Mouse (Mus musculus) gastrocnemius, postnatal 36 days (tissue): ENCODE data around the gene Tas1r3. TPM values are rescaled to one million over a fixed set of nuclear protein-coding genes. Genes with fewer than 3 reads are reported as not detected.
A peak's percentile ranks its signal among the peaks of the same experiment; 100 is the strongest.

Experiments used
- DNase-seq, 2 experiments: peaks; one replicate each; pipeline ENCODE4 v3.0.0; 2022
- intact Hi-C: fragments of 180-260 bp; cut with DNase I; formaldehyde crosslinking; loops from one replicate; pipeline ENCODE4 v1.15.1; 2025
- total RNA-seq, 2 experiments: library from RNA; stranded (reverse); gene quantifications; 2 replicates each; pipeline ENCODE4 v1.2.3; 2021

The Tas1r3 gene
- total RNA-seq, 2 experiments from 2014 or later = 0.07 TPM; not detected in 1

DNA sequence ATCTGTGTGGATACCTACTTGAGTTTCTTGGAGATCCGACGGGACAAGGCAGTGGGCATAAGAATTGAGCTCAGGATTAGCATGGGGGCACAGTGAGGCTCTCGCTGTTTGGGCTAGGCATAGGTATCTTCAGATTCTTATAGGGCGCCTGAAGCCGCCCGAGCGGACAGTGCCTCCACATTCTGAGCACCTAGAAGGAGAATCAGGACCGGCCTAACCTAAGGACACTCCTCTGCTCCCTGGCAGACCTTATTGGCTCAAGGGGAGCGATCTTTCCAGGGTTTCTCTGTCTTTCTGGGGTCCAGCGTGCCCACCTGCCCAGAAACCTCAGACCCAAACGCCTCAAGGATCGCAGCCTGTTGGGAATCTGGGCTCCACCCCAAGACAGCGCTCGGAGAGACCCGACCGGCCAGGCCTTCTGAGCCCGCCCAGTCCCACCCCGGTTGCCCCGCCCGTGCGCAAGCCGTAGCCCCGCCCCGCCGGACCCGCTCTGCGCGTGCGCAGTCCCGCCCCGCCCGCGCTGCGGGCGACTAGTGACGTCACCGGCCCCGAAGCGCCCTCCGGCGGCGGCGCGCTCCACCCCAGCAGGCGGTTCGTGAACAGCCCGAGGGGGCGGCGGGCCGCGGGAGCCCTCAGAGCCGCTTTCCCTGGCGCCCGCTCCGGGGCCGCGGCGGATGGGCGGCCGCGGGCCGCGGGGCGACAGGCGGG is 16.1 kb downstream of the Tas1r3 start, which contains the start of gene Dvl1:
Gene Dvl1, plus strand, starts transcription at position 532 of the 708 bp plus-strand sequence.
- peak; percentile 92 to 95 for DNase-seq

DNA sequence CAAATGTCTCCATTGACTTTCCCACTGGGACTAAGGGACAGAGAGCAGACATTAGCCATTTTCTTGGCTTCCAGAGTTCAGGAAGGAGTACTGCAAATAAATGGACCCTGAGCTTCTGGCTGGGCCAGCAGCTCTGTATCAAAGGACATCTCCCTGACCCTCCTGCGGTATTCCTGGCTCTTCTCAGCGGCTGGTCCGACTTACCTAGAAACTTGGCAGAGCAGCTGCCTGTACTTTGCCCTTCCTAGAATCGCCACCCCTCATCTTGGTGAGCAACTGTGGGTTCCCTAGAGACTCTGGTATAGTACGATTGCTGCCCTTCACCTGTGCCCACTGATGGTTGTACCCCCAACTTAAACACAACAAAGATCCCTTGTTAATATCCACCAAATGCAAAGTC is 19.9 kb downstream of the Tas1r3 start:
- DNase-seq = no peak
- intact Hi-C loops = no loop called here

More for the DNA sequence above, 16.1 kb downstream of the Tas1r3 start, which contains the start of gene Dvl1:
- intact Hi-C loops = no loop called here

DNA sequence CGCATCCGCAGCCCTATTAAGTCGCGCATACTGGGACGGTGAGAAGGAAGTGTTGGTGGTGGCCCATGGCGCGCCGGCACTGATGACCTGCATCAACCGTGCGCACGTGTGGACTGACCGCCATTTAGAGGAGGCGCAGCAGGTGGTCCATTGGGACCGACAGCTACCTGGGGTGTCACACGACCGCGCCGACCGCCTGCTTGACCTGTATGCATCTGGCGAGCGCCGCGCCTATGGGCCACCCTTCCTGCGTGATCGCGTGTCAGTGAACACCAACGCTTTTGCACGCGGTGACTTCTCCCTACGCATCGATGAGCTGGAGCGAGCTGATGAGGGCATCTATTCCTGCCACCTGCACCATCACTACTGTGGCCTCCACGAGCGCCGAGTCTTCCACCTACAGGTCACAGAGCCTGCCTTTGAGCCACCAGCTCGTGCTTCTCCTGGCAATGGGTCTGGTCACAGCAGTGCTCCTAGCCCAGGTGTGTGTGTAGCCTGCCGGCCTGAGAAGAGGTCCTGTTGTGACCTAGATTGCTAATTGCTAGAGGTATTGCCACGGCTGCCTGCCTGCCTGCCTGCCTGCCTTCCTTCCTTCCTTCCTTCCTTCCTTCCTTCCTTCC is 21.4 kb downstream of the Tas1r3 start:
- intact Hi-C loops = no loop called here
- DNase-seq = peak in 1 of 2 experiments; percentile 15

DNA sequence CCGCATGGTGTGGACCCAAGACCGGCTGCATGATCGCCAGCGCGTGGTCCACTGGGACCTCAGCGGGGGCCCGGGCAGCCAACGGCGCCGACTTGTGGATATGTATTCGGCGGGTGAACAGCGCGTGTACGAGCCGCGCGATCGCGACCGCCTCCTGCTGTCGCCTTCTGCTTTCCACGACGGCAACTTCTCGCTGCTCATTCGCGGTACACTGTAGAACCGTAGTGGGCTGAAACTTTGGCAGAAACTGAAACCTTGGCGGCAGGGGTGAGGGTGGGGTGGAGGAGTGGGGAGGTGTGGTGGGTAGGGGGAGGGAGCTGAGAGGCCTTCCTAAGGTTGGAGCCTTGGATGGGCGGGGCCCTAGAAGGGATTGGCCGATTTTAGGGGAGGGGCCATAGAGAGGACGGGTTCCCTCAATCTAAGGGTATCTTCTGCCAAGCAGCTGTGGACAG is 22.1 kb downstream of the Tas1r3 start:
- intact Hi-C loops = no loop called here
- DNase-seq = peak in 1 of 2 experiments; percentile 62

DNA sequence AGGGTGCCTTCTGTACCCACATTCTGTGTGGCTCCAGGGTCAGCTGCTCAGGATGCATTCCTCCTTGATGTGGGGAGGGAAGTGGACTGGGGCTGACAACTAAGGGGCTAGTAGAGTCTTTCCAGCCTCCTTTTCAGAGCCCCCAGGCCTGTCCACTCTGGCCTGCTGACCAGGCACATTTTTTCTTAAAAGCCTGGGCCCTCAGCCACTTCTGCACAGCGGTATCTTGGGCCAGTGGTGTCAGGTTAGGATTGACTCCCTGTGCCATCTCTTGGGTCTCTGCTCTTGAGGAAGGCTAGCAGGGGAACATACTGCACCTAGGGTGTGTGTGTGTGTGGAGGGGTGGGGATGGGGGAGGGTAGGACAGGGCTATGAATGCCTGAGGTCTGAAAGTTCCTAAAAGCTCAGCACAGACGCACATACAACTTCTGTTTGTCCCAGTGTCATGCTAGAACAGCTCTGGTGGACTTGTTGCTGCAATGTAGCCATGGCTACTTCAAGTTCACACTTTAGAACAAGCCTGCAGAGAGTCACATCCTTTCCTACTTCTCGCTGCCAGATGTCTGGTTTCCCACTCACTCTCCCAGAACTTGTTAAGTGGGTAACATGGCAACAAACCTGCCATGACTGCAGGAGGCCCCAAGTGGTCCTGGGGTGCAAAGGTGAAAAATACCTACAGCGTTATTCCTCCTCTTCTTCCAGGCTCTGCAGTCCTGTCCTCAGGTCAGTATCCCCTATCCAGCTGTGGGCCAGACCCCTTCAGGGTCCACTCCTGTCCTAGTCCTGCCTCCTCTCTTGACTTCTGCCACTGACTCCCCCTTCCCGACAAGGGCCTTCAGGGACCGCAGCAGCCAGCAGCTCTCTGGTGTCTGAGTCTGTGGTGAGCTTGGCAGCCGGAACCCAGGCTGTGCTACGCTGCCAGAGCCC is 22.8 kb downstream of the Tas1r3 start:
- intact Hi-C loops = no loop called here
- no peak for DNase-seq

DNA sequence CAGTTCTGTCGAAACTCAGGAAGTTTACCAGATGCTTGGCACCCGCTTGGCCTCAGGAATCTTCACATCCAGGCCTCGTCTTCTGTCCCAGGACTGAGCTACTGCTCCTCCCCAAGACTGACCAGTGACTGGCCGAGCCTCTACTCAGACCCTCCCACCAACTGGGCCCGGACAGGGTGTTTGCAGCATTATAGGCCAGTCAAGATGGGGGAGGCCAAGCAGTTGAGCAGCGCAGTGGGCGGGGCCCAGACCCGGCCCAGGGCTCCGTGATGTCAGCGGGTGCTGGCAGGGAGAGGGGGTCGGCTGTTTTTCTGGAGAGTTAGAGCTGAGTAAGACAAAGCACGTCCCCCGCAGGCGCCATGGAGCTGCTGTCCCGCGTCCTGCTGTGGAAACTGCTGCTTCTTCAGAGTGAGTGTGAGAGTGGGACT is 23.7 kb downstream of the Tas1r3 start, which contains the start of gene Mxra8:
Gene Mxra8, plus strand, starts transcription at position 198 of the 428 bp plus-strand sequence.
- intact Hi-C loops = no loop called here
- peak; percentile 87 to 90 for DNase-seq

DNA sequence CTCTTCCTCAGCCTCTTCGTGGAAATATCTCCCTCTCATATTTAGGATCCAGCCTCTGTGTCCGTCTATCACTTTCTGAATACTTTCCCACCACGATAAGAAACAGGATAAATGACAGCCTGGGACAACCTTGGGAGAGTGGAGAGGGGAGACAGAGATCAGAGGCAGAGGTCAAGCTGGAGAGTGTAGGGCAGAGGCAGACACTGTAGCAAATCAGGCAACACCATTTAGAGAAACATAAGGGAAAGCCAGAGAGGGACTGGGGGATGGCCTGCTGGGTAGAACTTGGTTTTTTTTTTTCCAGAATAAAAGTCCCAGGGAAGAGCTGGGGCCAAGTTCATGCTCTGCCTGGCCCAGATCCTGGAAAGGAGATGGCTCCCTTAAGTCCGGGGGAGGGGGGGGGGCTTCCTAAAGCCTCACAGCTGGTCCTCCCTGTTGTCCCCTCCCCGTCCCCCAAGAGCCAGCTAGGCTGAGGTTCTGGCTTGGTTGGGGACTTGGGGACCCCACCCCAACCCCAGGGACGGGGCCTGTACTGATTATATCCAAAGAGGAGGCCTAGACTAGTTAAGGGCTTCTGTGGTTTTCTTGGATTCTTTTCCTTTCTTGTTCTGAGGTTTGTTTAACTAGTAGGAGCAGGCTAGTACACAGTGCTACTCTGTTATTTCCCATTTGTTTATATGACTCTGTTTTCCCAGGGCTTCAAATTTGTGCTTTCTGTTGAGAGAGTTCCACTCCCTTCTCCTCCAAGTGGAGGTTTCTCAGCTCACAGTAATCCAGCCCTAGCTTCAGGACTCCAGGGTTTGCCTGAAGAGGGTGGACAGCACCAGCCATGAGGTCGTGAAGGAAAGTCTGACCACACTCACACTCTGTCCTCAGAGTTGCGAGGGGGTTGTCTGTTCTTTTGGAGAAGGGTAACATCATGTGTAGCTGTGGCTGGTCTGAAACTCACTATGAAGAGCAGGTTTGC is 24.7 kb downstream of the Tas1r3 start:
- intact Hi-C loops = no loop called here
- DNase-seq = peak in 1 of 2 experiments; percentile 61

DNA sequence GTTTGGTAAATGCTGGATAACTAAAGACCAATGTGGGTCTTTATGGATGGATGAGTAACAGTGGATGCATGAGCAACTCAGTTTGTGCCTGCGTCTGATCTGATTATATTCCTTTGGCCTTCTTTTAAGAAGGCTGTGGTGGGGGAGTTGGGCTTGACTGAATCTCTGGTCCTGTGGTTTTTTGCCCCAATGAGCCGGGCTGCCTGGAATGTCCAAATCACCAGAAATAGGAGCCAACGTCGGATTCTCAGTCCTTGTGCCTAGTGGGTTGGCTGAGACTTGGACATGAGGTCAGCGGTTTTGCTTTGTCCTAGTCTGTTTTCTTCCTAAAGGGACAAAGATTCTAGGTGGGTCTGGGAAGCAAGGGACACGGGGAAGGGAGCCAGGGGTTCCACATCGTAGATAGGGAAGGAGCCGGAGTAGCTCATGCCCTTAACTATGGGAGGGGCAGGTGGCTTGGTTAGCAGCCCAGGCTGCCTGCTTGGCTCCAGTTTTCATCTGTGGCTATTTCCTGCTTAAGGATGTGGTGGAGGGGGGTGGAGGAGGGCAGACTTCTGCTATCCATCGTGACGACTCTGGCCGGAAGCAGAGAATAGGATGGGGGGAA is 25.7 kb downstream of the Tas1r3 start:
- intact Hi-C loops = no loop called here
- DNase-seq = peak; percentile 57 to 64

DNA sequence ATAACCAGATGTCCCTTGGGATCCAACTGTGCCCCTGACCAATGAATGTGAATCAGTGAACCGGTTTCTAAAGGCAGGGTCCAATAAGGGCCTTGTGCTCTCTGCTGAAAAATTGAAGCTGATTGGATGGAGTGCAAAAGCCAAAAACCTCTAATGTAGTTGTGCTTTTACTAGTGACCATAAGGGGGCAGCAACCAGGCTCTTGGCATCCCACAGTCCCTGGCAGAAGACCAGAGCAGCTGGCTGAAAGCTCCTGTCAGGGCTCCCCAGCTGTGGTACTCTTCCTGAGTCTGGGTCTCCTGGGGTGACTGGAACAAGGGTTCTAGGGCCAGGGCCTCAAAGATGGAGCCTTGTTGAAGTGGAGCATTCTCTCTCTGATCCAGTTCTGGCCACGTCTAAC is 29.3 kb downstream of the Tas1r3 start:
- intact Hi-C loops = no loop called here
- DNase-seq = peak; percentile 84 to 86

DNA sequence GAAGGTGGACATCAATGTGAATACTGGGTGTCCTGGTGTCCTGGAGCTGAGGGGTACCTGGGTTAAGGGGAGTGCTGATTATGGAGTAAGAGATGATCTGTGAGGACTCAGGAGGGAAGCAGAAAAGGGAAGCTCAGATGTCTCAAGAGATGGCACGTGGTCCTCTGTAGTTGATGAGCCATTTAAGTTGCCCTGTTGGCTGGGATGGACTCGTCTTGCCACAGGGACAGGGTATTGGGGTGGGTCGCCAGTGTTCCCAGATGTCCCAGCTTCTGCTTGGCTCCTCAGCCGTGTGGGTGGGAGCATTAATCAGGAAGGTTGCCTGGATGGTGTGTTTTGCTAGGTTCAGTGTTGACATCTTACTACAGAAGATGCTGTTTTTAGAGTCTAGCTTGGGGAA is 29.9 kb downstream of the Tas1r3 start:
- intact Hi-C loops = no loop called here
- no peak for DNase-seq

DNA sequence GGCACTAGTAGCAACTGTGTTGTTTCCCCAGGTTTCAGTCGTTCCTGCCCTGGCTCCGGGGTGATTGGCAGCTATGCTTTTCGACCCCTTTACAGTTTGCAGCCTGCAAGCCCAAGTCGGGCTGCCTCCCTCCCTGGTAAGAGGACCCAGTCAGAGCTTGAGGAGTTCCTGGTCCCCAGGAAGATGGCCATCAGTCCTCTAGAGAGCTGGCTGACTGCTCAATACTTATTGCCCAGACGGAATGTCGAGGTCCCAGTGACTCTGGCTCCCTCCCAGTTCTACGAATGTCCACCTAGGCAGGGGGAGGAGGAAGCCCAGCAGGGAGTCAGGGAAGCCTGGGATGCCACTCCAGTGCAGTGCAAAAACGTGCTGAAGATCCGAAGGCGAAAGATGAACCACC is 30.8 kb downstream of the Tas1r3 start:
- intact Hi-C loops = no loop called here
- no peak for DNase-seq

DNA sequence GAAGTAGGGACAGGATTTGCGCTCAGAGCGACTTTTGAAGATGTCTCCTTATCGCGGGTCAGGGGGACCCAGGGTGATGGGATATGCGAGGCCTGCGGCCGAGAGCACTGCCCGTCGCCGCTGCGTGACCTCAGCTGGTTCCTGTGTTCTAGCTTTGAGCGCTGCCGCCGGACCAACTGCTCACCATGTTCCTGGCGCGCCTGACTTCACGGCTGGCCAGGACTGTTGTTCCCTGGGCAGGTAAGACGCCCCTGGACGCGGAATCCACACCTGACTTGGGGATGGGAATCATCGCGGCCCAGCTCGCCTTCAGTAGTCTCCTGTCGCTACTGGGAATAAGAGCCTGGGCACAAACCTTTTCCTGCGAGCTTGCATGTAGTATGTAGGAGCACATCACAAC is 31.3 kb downstream of the Tas1r3 start:
- DNase-seq = no peak
- intact Hi-C loops = no loop called here

DNA sequence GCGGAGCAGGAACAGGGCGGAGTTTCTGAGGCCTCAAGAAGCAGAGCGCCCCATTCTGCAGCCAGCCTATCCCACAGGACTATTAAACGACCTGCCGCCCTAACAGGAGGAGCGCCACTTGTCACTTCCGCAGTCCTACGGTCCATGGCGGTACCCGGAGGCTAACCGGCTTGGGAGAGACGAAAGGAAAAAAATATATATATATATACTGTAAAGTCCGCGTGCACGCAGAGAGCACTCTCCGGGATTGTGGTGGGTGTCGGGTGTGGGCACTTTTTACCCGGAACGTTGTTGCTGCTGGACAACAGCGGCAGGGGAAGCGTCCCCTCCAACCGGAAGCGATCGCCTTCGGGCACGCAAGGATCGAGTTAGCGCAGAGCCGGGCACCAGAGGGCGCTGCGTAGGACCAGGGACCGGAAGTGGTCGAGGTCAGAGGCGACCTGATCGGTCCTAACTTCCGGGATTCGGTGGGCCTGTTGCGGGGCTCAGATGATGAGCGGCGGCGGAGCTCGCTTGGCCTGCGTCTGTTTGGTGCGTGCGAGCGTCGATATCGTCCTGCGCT is 31.9 kb downstream of the Tas1r3 start, which contains the start of gene Aurkaip1:
Gene Aurkaip1, plus strand, starts transcription at position 68 of the 562 bp plus-strand sequence.
- DNase-seq = peak; percentile 91 to 95
- intact Hi-C loops = no loop called here

DNA sequence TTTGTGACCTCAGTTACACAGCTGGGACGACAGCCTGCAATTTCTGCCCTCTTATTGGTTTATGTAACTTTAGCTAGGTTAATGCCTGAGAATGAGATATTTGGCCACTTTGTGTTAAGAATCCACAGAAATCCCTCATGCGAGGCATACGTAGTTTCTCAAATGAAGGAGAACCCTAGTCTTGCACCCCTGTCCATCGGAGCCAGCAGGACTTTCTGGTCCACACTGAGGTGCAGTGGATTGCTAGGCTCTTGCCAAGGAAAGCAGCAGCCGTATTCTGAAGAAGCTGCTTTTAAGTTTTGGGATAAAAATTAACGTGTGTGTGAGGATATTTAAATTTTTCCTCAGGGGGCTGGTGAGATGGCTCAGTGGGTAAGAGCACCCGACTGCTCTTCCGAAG is 32.6 kb downstream of the Tas1r3 start:
- intact Hi-C loops = no loop called here
- no peak for DNase-seq

DNA sequence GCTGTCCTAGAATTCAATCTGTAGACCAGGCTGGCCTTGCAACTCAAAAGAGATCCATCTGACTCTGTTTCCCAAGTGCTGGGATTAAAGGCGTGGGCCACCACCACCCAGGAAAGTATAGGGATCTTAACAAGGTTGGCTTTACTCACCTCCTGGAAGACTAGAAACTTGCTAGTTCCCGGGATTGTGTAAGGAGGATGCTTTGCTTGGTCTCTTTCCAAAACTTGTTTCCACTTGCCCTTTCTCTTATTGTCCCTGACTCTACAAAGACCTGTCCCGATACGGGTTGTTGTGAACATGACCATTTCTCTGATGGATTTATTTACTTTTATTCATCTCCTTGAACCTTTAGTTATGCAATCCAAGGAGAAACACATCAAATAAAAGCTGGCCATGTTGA is 33.3 kb downstream of the Tas1r3 start:
- DNase-seq = no peak
- intact Hi-C loops = no loop called here

DNA sequence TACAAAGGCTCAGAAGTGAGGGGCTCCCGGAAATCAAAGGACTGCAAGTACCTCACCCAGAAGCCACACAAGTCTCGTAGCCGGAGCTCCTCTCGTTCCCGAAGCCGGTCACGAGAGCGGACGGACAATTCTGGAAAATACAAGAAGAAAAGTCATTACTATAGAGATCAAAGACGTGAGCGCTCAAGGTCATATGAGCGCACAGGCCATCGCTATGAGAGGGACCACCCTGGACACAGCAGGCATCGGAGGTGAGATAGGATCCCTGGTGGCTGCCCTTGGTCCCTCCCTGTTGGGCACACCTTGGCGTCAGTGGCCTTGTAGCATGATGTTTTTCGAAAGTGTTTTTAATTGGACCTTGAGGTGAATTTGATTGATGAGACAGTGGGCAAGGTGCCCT is 39.7 kb downstream of the Tas1r3 start:
- intact Hi-C loops = no loop called here
- no peak for DNase-seq

DNA sequence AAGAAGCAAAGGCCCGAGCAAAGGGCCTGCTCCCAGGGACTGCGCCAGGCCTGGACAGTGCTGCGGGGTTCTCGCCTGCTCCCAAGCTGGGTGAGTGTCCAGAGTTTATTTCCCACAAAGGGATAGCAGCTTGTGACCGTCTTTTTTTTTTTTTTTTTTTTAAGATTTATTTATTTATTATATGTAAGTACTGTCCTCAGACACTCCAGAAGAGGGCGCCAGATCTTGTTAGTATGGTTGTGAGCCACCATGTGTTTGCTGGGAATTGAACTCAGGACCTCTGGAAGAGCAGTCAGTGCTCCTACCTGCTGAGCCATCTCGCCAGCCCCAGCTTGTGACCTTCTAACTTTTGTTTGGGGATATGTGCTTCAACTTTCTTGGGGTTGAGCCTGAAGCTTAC is 42.1 kb downstream of the Tas1r3 start:
- DNase-seq = no peak
- intact Hi-C loops = no loop called here

DNA sequence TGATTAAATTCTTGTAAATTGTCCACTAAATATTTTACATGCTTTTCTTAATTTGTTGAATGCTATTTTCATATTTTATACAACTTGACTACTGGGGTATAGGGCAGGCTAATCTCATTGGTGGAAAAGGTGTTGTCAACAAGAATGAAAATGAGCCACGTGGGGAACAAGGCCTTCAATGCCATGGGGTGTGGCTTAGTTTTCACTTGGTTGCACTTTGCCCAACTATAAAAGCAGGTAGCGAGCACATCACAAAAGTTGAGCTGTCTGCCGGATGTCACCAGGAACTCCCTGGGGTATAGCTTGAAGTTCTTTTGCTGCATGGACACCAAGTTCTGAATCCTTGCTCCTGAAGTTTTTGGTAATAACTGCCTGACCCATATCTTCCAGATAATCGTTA is 45.6 kb downstream of the Tas1r3 start:
- intact Hi-C loops = no loop called here

DNA sequence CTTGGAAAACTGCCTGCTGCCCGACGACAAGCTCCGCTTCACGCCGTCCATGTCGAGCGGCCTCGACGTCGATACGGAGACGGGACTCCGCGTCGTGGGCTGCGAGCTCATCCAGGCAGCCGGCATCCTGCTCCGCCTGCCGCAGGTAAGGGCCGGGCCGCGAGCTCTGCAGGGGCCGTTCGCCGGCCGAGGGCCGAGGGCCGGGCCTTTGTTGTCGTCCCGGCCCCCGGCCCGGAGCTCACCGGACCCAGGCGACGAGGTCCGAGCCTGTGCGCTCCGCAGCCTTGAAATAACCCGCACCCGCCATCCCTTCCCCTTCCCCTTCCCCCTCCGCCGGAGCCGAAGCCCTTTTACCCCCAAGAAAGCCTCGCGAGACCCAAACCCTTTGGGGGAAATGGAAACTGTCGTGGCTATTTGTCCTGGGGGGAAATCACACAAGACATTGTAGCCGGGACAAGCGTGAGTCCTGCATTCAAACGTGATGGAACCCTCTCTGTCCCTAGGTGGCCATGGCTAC is 50.4 kb downstream of the Tas1r3 start:
- DNase-seq = no peak
- intact Hi-C loops = no loop called here

More for the DNA sequence above, 45.6 kb downstream of the Tas1r3 start:
- DNase-seq = no peak
